Mouse (Mus musculus) left cerebral cortex, postnatal 36 days (tissue): Measurements from ENCODE around the gene Btnl1. TPM values are rescaled to one million over a fixed set of nuclear protein-coding genes. Genes with fewer than 3 reads are reported as not detected.
A peak's percentile ranks its signal among the peaks of the same experiment; 100 is the strongest.

ENCODE experiments used
- DNase-seq, 2 experiments: peaks; one replicate each; pipeline ENCODE4 v3.0.0; 2021 to 2022; ENCODE audit warnings: low spot score in 2 of 2, mixed read lengths in 1 of 2
- intact Hi-C: fragments of 180-260 bp; cut with DNase I; formaldehyde crosslinking; loops from one replicate; pipeline ENCODE4 v1.15.1; 2025
- total RNA-seq, 2 experiments: library from RNA; stranded (reverse); gene quantifications; 2 replicates each; pipeline ENCODE4 v1.2.3; 2021

The Btnl1 gene
- total RNA-seq, 2 experiments from 2014 or later: not detected

GRCm38 (mm10) chr17:34381876-34382275 lies 4.9 kb downstream of the Btnl1 start:
- DNase-seq: no peak
- intact Hi-C loops: no loop called here

- intact Hi-C loops: no loop called here
- DNase-seq: no peak
Measured at GRCm38 (mm10) chr17:34383212-34383611, 6.3 kb downstream of the Btnl1 start.

GRCm38 (mm10) chr17:34384699-34385098 lies 7.8 kb downstream of the Btnl1 start:
- no peak for DNase-seq

GRCm38 (mm10) chr17:34386656-34387055 lies 9.7 kb downstream of the Btnl1 start:
- DNase-seq: no peak
- intact Hi-C loops: no loop called here

More at GRCm38 (mm10) chr17:34384699-34385098, 7.8 kb downstream of the Btnl1 start:
- intact Hi-C loops: no loop called here

GRCm38 (mm10) chr17:34388513-34388912 lies 11.6 kb downstream of the Btnl1 start:
- no peak for DNase-seq
- intact Hi-C loops: loop anchor here (1.0 kb wide), 1 partner anchor 23 kb away; no protein-coding TSS in a partner anchor

GRCm38 (mm10) chr17:34391507-34391906 lies 14.6 kb downstream of the Btnl1 start:
- DNase-seq: no peak
- intact Hi-C loops: no loop called here

- DNase-seq: peak in 1 of 2 experiments; percentile 6
- intact Hi-C loops: no loop called here
Measured at GRCm38 (mm10) chr17:34392321-34392720, 15.4 kb downstream of the Btnl1 start.

- no peak for DNase-seq
- intact Hi-C loops: no loop called here
Measured at GRCm38 (mm10) chr17:34397357-34397756, 20.4 kb downstream of the Btnl1 start.

GRCm38 (mm10) chr17:34398058-34398710 lies 21.3 kb downstream of the Btnl1 start:
- peak; percentile 26 to 34 for DNase-seq
- intact Hi-C loops: no loop called here

GRCm38 (mm10) chr17:34398711-34399393 lies 21.9 kb downstream of the Btnl1 start, which contains the start of gene BC051142:
Gene BC051142, plus strand, starts transcription at chr17:34398820.
- peak; percentile 77 to 85 for DNase-seq
- intact Hi-C loops: no loop called here

GRCm38 (mm10) chr17:34399394-34399715 lies 22.4 kb downstream of the Btnl1 start:
- no peak for DNase-seq
- intact Hi-C loops: no loop called here

GRCm38 (mm10) chr17:34411117-34411516 lies 34.2 kb downstream of the Btnl1 start:
- intact Hi-C loops: loop anchor here (1.0 to 5.0 kb wide), 3 partner anchors 23 to 240 kb away; no protein-coding TSS in a partner anchor
- DNase-seq: peak; percentile 63 to 72

GRCm38 (mm10) chr17:34420014-34420413 lies 43.1 kb downstream of the Btnl1 start:
- intact Hi-C loops: no loop called here
- DNase-seq: no peak

- DNase-seq: peak; percentile 9 to 15
- intact Hi-C loops: no loop called here
Measured at GRCm38 (mm10) chr17:34427597-34427996, 50.7 kb downstream of the Btnl1 start.

Other genes with a start within 250 kb of the Btnl1 start
- under 1 TPM; 0.59 to 0.93 TPM for gene H2-DMb2, start 233.8 kb upstream of the Btnl1 start, total RNA-seq
- 1 to 10 TPM in 1 of 2 experiments, under 1 TPM in 1; 0.94 to 1.1 TPM for gene H2-DMb1, start 224.1 kb upstream of the Btnl1 start, total RNA-seq
- gene Tap1, start 189.6 kb upstream of the Btnl1 start, total RNA-seq: 1 to 10 TPM; 1.9 to 2.0 TPM
- 1 to 10 TPM in 1 of 2 experiments, under 1 TPM in 1; 0.77 to 1.1 TPM for gene Psmb9, start 189.4 kb upstream of the Btnl1 start, total RNA-seq
- gene Psmb8, start 179.4 kb upstream of the Btnl1 start, total RNA-seq: 1 to 10 TPM; 2.1 to 3.4 TPM
- gene Tap2, start 173.6 kb upstream of the Btnl1 start, total RNA-seq: 1 to 10 TPM; 6.6 to 7.7 TPM
- not detected for gene H2-Ob, start 138.2 kb upstream of the Btnl1 start, total RNA-seq
- 1 to 10 TPM; 1.9 to 2.5 TPM for gene H2-Ab1, start 119.4 kb upstream of the Btnl1 start, total RNA-seq
- 1 to 10 TPM; 2.6 to 3.4 TPM for gene H2-Aa, start 89.3 kb upstream of the Btnl1 start, total RNA-seq
- 1 to 10 TPM; 2.7 to 2.9 TPM for gene H2-Eb1, start 71.3 kb upstream of the Btnl1 start, total RNA-seq
- gene H2-Eb2, start 51.5 kb upstream of the Btnl1 start, total RNA-seq: not detected
- gene Btnl2, start 22.3 kb upstream of the Btnl1 start, total RNA-seq: under 1 TPM; 0.50 to 0.74 TPM
- gene BC051142, start 21.7 kb downstream of the Btnl1 start, total RNA-seq: 1 to 10 TPM; 4.1 TPM
- gene Btnl4, start 100.2 kb downstream of the Btnl1 start, total RNA-seq: not detected
- not detected for gene Btnl6, start 140.2 kb downstream of the Btnl1 start, total RNA-seq
- gene Notch4, start 187.1 kb downstream of the Btnl1 start, total RNA-seq: 10 to 100 TPM; 11.3 to 16.1 TPM
- 1 to 10 TPM; 2.6 to 2.9 TPM for gene Gpsm3, start 212.7 kb downstream of the Btnl1 start, total RNA-seq
- gene Pbx2, start 214.1 kb downstream of the Btnl1 start, total RNA-seq: 10 to 100 TPM; 53.2 to 58.4 TPM
- under 1 TPM; 0.30 to 0.75 TPM for gene Ager, start 220.7 kb downstream of the Btnl1 start, total RNA-seq
- gene Rnf5, start 226.6 kb downstream of the Btnl1 start, total RNA-seq: 10 to 100 TPM; 66.9 to 72.0 TPM
- gene Agpat1, start 227.1 kb downstream of the Btnl1 start, total RNA-seq: 100 to 1,000 TPM; 161 to 177 TPM
- 1 to 10 TPM; 2.7 to 3.3 TPM for gene Egfl8, start 238.8 kb downstream of the Btnl1 start, total RNA-seq